Mouse (Mus musculus) bone marrow, adult 2 months (tissue): ENCODE results near the gene Pttg1ip. TPM values are rescaled to one million over a fixed set of nuclear protein-coding genes. Genes with fewer than 3 reads are reported as not detected.

ENCODE experiments used
- H3K27ac ChIP-seq: fragments of 200-500 bp; 2 replicates; pipeline ENCODE4 v1.5.1; 2012; ENCODE audit warnings: low read depth, mild to moderate bottlenecking, control low read depth, inconsistent platforms, low read length; ENCODE audit not compliant: control insufficient read depth, poor library complexity, insufficient read depth
- H3K4me1 ChIP-seq: fragments of 200-500 bp; 2 replicates; pipeline ENCODE4 v1.6.1; 2011; ENCODE audit warnings: low read length; ENCODE audit not compliant: control insufficient read depth, insufficient read depth
- H3K4me3 ChIP-seq: fragments of 200-500 bp; replicated peaks from 2 replicates; pipeline ENCODE3; 2011; ENCODE audit warnings: mild to moderate bottlenecking, low read depth, low read length, control low read depth; ENCODE audit not compliant: control insufficient read depth
- CTCF ChIP-seq: fragments of 200-500 bp; IDR thresholded peaks from 2 replicates; pipeline ENCODE4 v1.5.1; 2011; ENCODE audit warnings: low read length, control low read depth; ENCODE audit not compliant: control insufficient read depth, insufficient read depth
- POLR2A ChIP-seq: fragments of 200-500 bp; IDR thresholded peaks from 2 replicates; pipeline ENCODE4 v1.6.1; 2011; ENCODE audit warnings: low read depth, mild to moderate bottlenecking, control low read depth, low read length, borderline replicate concordance; ENCODE audit not compliant: control insufficient read depth
- WGBS: fragments of 180-500 bp; shearing (Covaris S2); methylation state at CpG from one replicate; pipeline ENCODE4 v1.1.7; 2018; 5-methylcytosine and 5-hydroxymethylcytosine counted together
- polyA plus RNA-seq: library from polyadenylated mRNA; stranded (reverse); fragments of >200 nt; gene quantifications from 2 replicates; pipeline ENCODE4 v1.2.4, GENCODE M21; 2011; ENCODE audit warnings: low replicate concordance; ENCODE audit not compliant: missing spikeins, insufficient read depth, insufficient read length

The Pttg1ip gene
- polyA plus RNA-seq, 1 experiment = 67.0 TPM

DNA sequence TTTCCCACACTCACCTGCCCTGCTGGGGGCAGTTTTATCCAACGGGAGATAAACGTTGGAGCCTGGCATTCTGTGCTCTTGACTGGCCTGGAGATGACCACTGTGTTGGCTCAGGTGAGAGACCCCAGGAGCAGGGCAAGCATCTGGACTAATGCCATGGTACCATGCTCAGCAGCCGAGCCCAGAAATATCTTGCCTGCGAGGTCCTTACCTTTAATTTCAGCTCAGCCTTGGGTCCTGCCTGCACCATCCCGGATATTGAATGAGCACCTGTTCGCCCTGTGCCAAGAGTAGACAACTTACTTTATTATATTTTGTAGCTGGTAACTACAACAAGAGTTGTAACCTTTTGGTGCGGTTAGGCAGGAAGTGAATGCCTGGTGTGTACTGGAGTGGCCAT is 25.3 kb downstream of the Pttg1ip start:
- WGBS = 8% methylated on average over 7 of the region's 7 CpGs
- peak overlapping the region; percentile 93 for H3K27ac ChIP-seq
- TF ChIP-seq CTCF = no peak
- TF ChIP-seq POLR2A = no peak
- peak overlapping the region; percentile 85 for H3K4me3 ChIP-seq
- peaks cover 2% of the 10 kb centered on the region; the same call in 1 of the 2 replicates for H3K4me1 ChIP-seq

DNA sequence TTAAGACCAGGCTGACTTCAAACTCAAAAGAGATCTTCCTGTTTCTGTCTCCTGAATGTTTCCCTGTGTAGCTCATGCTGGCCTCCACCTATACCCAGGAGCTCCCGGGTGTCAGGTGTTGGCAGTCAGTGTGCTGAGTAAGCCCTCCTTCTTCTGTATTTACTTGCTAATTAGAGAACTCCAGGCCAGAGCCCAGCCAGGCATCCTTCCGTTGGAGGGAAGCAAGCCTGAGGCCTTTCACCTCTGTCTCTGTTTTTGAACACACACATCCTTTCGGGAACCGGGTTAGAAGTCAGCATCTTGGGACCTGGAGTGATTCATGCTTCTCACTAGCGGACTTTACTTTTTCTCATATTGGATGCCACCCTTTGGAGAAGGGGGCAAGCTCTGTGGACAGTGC is 25.9 kb downstream of the Pttg1ip start:
- H3K4me1 ChIP-seq = peaks cover 2% of the 10 kb centered on the region; the same call in 1 of the 2 replicates
- no peak overlapping the region; the same call in 1 of the 2 replicates for H3K27ac ChIP-seq
- 23% methylated on average over 5 of the region's 5 CpGs for WGBS
- TF ChIP-seq CTCF = no peak
- TF ChIP-seq POLR2A = no peak
- H3K4me3 ChIP-seq = peak overlapping the region; percentile 10

DNA sequence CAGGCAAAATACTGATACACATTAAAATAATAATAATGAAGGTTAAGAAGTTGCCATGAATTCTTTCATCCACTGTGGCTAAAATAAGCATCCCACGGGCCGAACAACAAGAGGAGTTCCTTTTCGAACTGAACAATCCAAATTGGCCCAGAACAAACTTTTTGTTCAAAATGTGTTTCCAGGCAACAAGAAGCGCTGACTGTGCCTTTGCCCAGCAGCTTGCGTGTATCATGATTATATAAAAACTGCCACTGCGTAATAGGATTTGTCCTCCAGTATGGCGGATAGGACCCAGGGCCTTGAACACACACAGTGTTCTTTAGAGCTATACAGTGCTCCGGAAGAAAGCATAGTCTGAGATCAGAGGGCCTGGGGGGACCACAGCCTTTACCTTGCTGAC is 27.1 kb downstream of the Pttg1ip start:
- WGBS = 91% methylated on average over 8 of the region's 8 CpGs
- TF ChIP-seq CTCF (no peak), POLR2A (no peak)
- Histone ChIP-seq H3K4me3 (no peak overlapping the region), H3K4me1 (peaks cover 2% of the 10 kb centered on the region; the same call in 1 of the 2 replicates), H3K27ac (no peak overlapping the region)

DNA sequence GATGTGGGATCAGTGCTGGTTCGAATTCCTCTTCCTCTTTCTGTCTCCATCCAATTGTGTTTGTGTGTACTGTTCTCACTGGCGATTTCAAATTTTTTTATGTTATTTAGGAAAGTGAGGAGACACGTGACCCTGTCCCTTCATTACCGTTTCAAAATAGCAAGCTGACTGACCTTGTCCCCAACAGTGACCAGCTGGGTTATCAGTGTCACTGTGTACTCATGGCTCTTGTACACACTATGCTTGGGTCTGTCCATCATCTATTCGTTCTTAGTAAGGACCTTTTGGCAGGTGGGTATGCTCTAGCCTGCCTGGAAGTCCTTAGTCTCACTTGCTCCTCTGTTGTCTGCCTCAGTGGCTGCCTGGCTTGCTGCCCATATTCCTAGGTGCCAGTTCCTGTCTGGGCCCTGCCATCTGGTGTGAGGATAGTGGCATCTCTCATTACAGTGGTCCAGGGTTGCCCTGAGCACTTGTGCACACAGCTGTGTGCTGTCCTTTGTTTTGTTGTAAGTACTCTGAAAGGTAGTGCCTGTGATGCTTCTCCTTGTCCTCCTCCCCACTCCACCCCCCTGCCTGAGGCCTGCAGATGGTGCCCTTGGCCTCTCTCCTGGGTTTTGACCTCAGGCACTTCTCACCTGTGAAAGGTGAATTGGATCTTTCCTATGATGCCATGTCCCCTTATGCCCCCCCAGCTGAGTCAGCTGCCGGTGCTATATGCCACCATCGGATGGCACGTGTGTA is 28.9 kb downstream of the Pttg1ip start:
- Histone ChIP-seq H3K4me3 (no peak overlapping the region), H3K4me1 (peaks cover 2% of the 10 kb centered on the region; the same call in 1 of the 2 replicates), H3K27ac (no peak overlapping the region)
- 76% methylated on average over 8 of the region's 8 CpGs for WGBS
- TF ChIP-seq POLR2A (no peak), CTCF (no peak)

DNA sequence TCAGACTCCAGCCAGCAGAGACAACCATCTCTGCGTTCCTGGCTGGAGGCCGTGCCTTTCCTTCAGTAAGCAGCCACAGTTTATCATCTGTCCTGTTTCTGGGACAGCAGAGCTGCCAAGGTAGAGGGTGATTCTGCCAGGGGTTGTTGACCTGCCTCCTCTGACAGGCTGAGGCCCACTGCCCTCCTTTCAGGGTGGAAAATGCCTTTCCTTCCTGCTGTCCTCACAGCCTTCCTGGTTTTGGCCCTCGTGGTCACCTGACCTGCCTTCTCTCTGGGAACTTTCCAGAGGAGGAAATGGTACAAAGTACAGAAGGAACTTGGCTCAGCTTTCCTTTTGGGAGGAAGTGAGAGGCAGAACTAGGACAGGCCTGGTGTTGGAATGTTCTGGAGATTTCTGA is 31.9 kb downstream of the Pttg1ip start:
- TF ChIP-seq CTCF (no peak), POLR2A (no peak)
- H3K4me1 ChIP-seq = no peaks in the 10 kb centered on the region
- H3K4me3 ChIP-seq = no peak overlapping the region
- no peak overlapping the region for H3K27ac ChIP-seq
- WGBS = 52% methylated on average over 3 of the region's 3 CpGs

DNA sequence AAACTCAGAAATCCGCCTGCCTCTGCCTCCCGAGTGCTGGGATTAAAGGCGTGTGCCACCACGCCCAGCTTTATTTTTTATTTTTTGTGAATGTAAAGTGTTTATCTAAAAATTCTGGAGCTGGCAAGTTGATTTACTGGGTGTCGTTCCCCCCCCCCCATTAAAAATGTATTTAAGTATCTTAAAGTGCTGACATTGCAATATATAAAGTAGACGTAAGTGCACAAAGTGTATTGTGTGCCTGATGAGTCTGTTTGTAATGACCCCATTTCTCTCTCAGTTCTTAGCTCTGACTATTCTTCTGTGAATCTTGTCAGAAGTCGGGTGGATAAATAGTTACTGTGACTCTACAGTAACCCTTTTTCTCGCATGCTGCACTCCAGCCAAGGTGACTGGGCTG is 34.1 kb downstream of the Pttg1ip start:
- H3K4me3 ChIP-seq = no peak overlapping the region
- no peak for TF ChIP-seq POLR2A
- no peak for TF ChIP-seq CTCF
- 88% methylated on average over 8 of the region's 8 CpGs for WGBS
- H3K4me1 ChIP-seq = no peaks in the 10 kb centered on the region
- no peak overlapping the region for H3K27ac ChIP-seq

DNA sequence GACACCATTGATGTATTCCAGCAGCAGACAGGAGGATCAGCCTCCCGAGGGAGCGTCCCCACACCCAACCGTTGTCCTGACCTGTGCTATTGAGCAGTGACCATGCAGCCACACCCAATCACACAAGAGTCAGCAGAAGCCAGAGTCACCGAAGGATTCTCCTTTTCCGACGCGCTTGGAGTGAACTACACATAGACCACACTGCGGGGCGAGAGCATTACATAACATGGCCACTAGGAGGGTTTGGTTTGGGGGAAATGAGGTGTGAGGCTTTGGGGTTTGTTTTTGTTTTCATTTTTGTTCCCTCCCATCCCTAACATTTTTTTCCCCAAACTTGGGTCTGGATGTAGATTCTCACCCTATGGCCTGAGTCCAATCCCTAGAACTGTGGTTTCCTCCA is 34.6 kb downstream of the Pttg1ip start:
- TF ChIP-seq CTCF (no peak), POLR2A (no peak)
- no peak overlapping the region for H3K27ac ChIP-seq
- WGBS = 95% methylated on average over 9 of the region's 9 CpGs
- no peak overlapping the region for H3K4me3 ChIP-seq
- H3K4me1 ChIP-seq = no peaks in the 10 kb centered on the region

DNA sequence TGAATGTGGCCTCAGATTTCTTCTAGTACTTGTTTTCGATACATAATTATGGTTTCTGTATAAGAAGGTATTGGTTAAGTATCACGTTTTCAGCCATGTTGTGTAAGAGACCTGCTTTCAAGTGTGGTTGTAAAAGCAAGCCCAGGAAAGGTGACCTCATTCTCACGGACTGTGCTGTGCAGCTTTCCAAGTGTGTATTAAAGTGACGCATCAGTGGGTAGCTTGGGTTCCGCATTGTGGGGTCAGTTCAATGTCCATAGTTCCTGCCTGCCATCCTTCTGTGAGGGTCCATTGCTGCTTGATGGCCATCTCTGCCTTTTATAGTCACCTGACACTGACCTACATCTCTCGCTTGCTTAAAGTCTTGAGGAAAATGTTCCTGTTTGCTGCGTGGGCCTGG is 35.4 kb downstream of the Pttg1ip start:
- Histone ChIP-seq H3K27ac (no peak overlapping the region), H3K4me3 (no peak overlapping the region), H3K4me1 (no peaks in the 10 kb centered on the region)
- TF ChIP-seq POLR2A (no peak), CTCF (no peak)
- 88% methylated on average over 7 of the region's 7 CpGs for WGBS
